Mouse (Mus musculus) spleen, adult 2 months (tissue): Measurements from ENCODE around the gene Pdss2. TPM values are rescaled to one million over a fixed set of nuclear protein-coding genes. Genes with fewer than 3 reads are reported as not detected.

Experiments
- DNase-seq, 2 experiments: peaks; one replicate each; pipeline versions ENCODE4 v3.0.0 to v3.0.0-alpha.2; 2012 to 2021; ENCODE audit warnings: low spot score in 2 of 2, low read depth in 1 of 2
- H3K27ac ChIP-seq: fragments of 200-500 bp; 2 replicates; pipeline ENCODE4 v1.5.1; 2012; ENCODE audit warnings: low read length, inconsistent platforms; ENCODE audit not compliant: insufficient read depth
- H3K27me3 ChIP-seq: fragments of 200-500 bp; 2 replicates; pipeline ENCODE4 v1.6.1; 2012; ENCODE audit warnings: mild to moderate bottlenecking, moderate library complexity, low read length, inconsistent platforms; ENCODE audit not compliant: control insufficient read depth, insufficient read depth
- H3K36me3 ChIP-seq: fragments of 200-500 bp; 2 replicates; pipeline ENCODE4 v1.6.1; 2012; ENCODE audit warnings: mild to moderate bottlenecking, low read length, inconsistent platforms; ENCODE audit not compliant: control insufficient read depth, insufficient read depth
- H3K4me1 ChIP-seq: fragments of 200-500 bp; 2 replicates; pipeline ENCODE4 v1.6.1; 2011; ENCODE audit warnings: inconsistent platforms; ENCODE audit not compliant: control insufficient read depth, insufficient read depth, insufficient read length
- H3K4me3 ChIP-seq: fragments of 200-500 bp; 2 replicates; pipeline ENCODE4 v1.5.1; 2011; ENCODE audit warnings: mild to moderate bottlenecking, inconsistent platforms; ENCODE audit not compliant: insufficient read depth, insufficient read length; ENCODE audit errors: extremely low read depth
- CTCF ChIP-seq: fragments of 200-500 bp; IDR thresholded peaks from 2 replicates; pipeline ENCODE4 v1.5.1; 2011; ENCODE audit warnings: mild to moderate bottlenecking, inconsistent platforms; ENCODE audit not compliant: insufficient read depth, insufficient read length, insufficient replicate concordance; ENCODE audit errors: extremely low read depth
- POLR2A ChIP-seq: fragments of 200-500 bp; IDR thresholded peaks from 2 replicates; pipeline ENCODE4 v1.6.1; 2011; ENCODE audit warnings: low read depth, low read length, inconsistent platforms
- WGBS: fragments of 180-500 bp; shearing (Covaris S2); methylation state at CpG from one replicate; pipeline ENCODE4 v1.1.7; 2018; 5-methylcytosine and 5-hydroxymethylcytosine counted together
- polyA plus RNA-seq: library from polyadenylated mRNA; depleted of rRNA; stranded (reverse); fragments of >200 nt; gene quantifications from 2 replicates; pipeline ENCODE4 v1.2.3, GENCODE M21; 2012; rRNA removed

The Pdss2 gene
- polyA plus RNA-seq: 4.6 and 5.4 TPM in 2 replicates

DNA sequence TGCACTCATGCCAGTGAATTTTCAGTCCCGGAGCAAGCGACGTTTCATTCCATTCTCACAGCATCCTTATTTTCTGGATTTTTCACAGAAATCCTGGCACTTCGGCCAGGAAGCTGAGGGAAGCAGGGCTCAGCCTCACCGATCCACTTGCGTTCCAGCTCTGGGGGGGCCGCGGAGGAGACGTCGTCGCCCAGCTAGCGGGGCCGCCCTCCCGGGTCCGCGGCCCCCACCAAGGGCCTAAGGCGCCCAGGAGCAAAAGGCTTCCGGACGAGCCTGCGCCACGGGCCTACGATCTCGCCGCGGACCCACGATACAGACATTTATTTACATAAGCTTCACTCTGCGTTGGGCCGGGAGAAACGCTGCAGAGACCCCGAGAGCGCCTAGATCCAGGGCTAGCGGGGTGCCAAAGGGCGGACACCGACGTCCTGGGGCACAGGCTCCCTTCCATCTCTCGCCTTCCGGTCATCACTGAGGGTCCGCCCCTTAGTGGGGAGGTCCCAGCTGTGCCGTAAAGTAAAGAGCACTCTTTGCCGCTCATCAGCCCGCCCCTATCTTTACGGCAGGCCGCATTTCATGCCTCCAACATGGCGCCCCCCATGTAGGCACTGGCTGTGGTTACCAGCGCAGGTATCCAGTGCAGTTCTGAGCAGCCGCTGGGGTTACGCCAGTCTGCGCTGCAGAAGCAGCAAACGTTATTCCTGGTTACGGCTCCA, at the start of gene Pdss2:
Gene Pdss2 (plus strand): TSS at position 577 of the 716 bp plus-strand sequence.
- WGBS: under 1% methylated on average over 50 of the region's 50 CpGs
- TF ChIP-seq POLR2A (peak; percentile 98), CTCF (no peak)
- peak; percentile 82 to 92 for DNase-seq
- Histone ChIP-seq H3K27ac (peak within 1 kb of the TSS; percentile 78), H3K27me3 (no peaks in the 10 kb centered on the region), H3K36me3 (no peaks in the 10 kb centered on the region), H3K4me1 (no peaks in the 10 kb centered on the region; the same call in 1 of the 2 replicates), H3K4me3 (peak within 1 kb of the TSS; percentile 66)

DNA sequence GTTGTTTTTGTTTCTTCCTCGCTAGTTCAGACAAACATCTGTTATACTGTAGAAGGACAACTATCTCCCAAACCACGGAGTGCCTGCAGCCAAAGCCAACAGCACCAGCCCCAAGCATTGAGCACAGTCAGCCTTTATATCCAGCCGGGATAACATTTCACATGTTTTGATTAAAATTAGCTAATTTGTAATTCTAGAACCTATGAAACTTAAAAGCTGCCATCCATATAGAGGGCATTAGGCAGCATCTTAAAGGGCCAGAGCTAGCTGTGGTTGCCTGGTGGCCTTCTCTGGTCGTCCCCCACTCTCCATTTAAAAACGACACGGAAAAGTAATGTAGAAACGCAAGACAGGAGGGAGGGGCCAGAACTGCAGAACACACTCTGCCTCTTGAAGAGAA, 49.2 kb upstream of the Pdss2 start:
- H3K4me3 ChIP-seq: no peak overlapping the region
- no peak for TF ChIP-seq CTCF
- TF ChIP-seq POLR2A: no peak
- no peaks in the 10 kb centered on the region for H3K36me3 ChIP-seq
- H3K27ac ChIP-seq: no peak overlapping the region
- DNase-seq: no peak
- H3K4me1 ChIP-seq: 0 out of 2 replicates have a peak, but pooled peaks cover 3% of the 10 kb centered on the region
- peaks cover 24% of the 10 kb centered on the region for H3K27me3 ChIP-seq
- WGBS: 10% methylated on average over 7 of the region's 7 CpGs

DNA sequence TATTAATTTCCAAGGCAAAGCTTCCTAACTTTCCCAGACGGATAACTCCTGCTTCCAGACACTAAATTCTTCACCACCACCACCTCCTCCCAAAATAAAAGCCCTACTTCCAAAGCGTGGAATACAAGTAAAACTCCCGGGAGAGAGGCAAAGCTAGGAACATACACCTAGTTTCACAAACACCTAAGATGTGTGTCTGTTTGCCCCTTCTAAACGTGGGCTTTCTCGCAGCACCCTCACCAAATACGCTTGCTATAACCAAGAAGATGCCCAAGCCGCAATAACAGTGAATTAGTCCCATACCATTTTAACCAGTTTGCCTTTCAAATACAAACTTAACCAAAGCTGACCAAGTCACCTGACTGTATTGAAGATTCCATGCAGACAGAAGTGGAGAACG, 48.7 kb upstream of the Pdss2 start:
- TF ChIP-seq POLR2A: no peak
- no peak for TF ChIP-seq CTCF
- WGBS: 16% methylated on average over 8 of the region's 8 CpGs
- no peak overlapping the region for H3K4me3 ChIP-seq
- H3K36me3 ChIP-seq: no peaks in the 10 kb centered on the region
- H3K27ac ChIP-seq: no peak overlapping the region
- peaks cover 24% of the 10 kb centered on the region for H3K27me3 ChIP-seq
- DNase-seq: no peak
- H3K4me1 ChIP-seq: 0 out of 2 replicates have a peak, but pooled peaks cover 3% of the 10 kb centered on the region

DNA sequence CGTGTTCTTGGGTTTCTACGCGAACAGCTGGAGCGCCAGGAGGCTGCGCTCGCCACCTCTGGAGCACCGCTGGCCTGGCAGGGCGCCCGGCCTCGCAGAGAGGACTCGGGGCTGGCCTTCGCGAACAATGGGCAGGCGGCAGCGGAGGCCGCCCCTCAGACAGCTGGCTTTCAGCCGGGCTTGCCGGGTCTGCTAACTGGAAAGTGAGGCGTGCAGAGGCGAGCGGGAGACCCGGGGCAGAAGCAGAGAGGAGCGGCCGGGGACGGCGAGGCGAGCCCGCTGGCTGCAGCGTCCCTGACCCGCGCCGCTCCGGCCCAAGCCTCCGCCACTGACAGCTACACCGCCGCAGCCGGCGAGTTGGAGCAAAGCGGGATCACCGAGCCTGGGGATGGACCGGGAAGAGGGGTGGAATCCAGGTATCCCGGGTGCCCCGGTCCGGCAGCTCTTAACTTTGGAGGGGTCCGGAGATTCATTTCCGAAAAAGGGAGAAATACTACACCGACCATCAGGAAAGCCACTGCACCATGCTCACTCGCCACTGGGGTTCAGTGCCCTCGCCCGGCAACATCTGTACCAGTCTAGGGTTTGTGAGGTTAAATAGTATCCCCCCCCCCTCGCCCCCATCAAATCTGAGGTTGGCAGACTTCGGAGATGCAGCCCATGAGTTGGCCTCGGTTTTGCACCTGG, 48.0 kb upstream of the Pdss2 start:
- peaks cover 24% of the 10 kb centered on the region for H3K27me3 ChIP-seq
- 2% methylated on average over 52 of the region's 53 CpGs for WGBS
- 0 out of 2 replicates have a peak, but pooled peaks cover 3% of the 10 kb centered on the region for H3K4me1 ChIP-seq
- peak overlapping the region; percentile 44; the same call in 1 of the 2 replicates for H3K4me3 ChIP-seq
- no peak overlapping the region for H3K27ac ChIP-seq
- TF ChIP-seq POLR2A (no peak), CTCF (no peak)
- no peaks in the 10 kb centered on the region for H3K36me3 ChIP-seq
- DNase-seq: no peak

DNA sequence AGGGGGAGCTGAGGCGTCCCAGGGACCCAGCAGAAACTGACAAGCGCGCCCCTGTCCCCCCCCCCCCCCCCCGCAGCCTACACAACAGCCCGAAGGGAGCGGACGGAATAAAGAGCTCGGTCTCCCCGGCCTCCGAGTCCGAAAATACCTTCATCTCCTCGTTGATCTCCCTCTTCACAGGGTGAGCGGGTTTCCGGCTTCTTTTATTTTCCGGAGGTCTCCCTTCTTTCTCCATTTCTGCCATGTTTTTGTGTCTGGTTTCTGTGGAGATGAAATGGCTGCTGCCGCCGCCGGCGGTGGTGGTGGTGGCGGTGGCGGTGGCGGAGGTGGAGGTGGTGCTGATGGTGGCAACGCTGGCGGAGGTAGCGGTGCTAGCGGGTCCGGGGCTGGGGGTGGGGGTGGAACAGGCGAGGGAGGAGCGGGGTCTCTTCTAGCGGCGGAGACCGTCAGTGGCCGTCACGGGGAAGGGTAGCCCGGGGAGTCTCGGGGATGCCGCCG, 47.4 kb upstream of the Pdss2 start:
- peak overlapping the region; percentile 38; the same call in 1 of the 2 replicates for H3K4me3 ChIP-seq
- DNase-seq: no peak
- H3K36me3 ChIP-seq: no peaks in the 10 kb centered on the region
- H3K4me1 ChIP-seq: 0 out of 2 replicates have a peak, but pooled peaks cover 3% of the 10 kb centered on the region
- peaks cover 24% of the 10 kb centered on the region for H3K27me3 ChIP-seq
- H3K27ac ChIP-seq: no peak overlapping the region
- TF ChIP-seq CTCF: no peak
- no peak for TF ChIP-seq POLR2A
- WGBS: 1% methylated on average over 35 of the region's 38 CpGs

DNA sequence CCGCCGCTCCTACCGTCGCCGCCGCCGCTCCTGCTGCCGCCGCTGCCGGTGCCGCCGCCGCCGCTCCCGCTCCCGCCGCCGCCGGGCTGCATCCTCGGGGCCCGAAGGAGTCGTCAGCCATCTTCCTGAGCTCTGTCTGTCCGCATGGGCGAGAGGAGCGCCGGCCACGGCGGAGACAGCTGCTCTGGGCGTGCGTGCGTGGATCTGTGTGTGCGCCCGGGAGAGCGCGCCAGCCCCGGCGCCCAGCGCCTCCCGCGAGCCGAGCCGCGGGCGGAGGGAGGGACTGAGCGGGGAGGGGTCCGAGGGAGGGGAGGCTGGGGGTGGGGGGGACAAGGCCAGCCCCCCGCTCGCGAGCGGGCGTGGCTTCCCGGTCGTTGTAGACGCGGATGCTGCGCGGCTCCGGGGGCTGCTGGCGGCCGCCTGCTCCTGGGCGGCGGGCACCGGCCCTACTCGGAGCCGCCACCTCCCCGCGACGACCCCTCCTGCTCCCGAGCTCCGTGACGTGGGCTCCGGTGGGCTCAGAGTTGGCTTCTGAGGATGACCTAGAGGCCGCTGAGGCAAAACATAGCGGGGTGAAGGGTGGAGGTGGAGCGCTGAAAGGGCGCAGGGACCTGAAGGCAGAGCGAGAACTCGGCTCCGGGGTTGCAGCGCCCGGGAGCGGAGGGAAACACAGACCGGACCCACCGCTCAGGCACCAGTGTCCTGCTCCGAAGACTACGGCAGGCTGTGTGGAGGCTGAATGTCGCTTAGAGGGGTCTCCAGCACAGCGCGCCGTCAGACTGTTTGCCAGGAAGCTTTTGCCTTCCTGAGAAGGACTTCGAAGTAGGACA, 46.7 kb upstream of the Pdss2 start, which contains the start of the genes Sobp and 9030612E09Rik:
Gene Sobp (minus strand): TSS at position 205 of the 830 bp plus-strand sequence.
Gene 9030612E09Rik (plus strand): TSS at position 379 of the 830 bp plus-strand sequence.
- no peaks in the 10 kb centered on the region for H3K36me3 ChIP-seq
- 1% methylated on average over 69 of the region's 91 CpGs for WGBS
- H3K4me3 ChIP-seq: peak within 1 kb of the TSS; percentile 48; the same call in 1 of the 2 replicates
- H3K27me3 ChIP-seq: peaks cover 24% of the 10 kb centered on the region
- 0 out of 2 replicates have a peak, but pooled peaks cover 3% of the 10 kb centered on the region for H3K4me1 ChIP-seq
- no peak within 1 kb of the TSS for H3K27ac ChIP-seq
- TF ChIP-seq CTCF: no peak
- TF ChIP-seq POLR2A: no peak
- DNase-seq: no peak
